ENCODE assay signal across 15 mouse cellular contexts in the genomic region with DNA sequence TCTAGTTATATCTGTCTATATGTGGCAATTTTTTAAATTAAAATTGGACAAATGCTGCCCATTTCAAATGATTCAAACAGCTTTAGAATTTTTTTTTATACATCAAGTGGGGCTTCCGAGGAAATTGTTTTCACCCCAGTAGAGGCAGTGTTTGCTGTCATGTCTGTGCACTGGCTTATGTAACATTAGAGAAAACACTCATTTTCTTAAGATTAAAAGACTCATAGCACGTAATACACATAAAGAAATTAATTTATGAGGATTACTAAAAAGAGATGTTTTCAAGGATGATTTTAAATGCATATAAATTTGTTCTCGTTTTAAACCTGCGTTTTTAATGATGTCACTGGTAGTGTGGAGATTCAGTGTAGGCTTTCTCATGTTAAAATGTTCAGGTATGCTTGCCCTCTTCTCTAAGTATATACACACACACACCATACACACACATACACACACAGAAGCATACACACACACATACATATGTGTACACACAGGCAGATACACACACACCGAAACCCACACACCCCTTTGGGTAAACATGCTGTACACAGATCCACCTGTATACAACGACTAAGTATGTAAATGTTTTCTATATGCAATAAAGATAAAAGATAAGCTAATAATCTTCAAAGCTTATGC. TPM values are rescaled to one million over a fixed set of nuclear protein-coding genes. Genes with fewer than 3 reads are reported as not detected.
DNase-seq lines count a peak whose midpoint lies in the region; ATAC-seq lines count a peak whose summit lies in the region.
"Had no signal": no experiment of that assay in that cellular context is flagged by ENCODE, and none has a peak within 500 bp of the region (broad histone marks: within the 10 kb centered on the region; RNA-seq: fewer than 3 reads in every experiment).

No protein-coding gene starts in this region.

- no peak for DNase-seq in cerebellum, adult 11 months
- no peak for DNase-seq in forebrain, embryonic 11.5 days (ENCODE audit: low spot score)
- no peak for DNase-seq in gastrocnemius, postnatal 4 days (ENCODE audit: low spot score in 2 of 2)
- DNase-seq: gastrocnemius, postnatal 36 days; heart, postnatal 14 days; lung, postnatal 10 days; thymus, postnatal 4 days had no signal

- H3K9ac ChIP-seq in forebrain, embryonic 11.5 days (ENCODE audit: low read length) = no peak overlapping the region
- H3K9ac ChIP-seq in hindbrain, embryonic 16.5 days (ENCODE audit: low read depth, low read length) = peak overlapping the region; percentile 59; the same call in 1 of the 2 replicates
- H3K9ac ChIP-seq in neural tube, embryonic 15.5 days (replicated peaks) = peak overlapping the region; percentile 57
- H3K9ac ChIP-seq in heart, embryonic 11.5 days (ENCODE audit: low read depth, low read length) = no peak overlapping the region

- peak overlapping the region; percentile 32; the same call in 1 of the 2 replicates for H3K4me2 ChIP-seq in forebrain, embryonic 11.5 days (ENCODE audit: low read depth, low read length, severe bottlenecking)
- H3K4me2 ChIP-seq in hindbrain, embryonic 16.5 days (ENCODE audit: low read length) = peak overlapping the region; percentile 45
- peak overlapping the region; percentile 43 for H3K4me2 ChIP-seq in neural tube, embryonic 15.5 days
- H3K4me2 ChIP-seq in heart, embryonic 11.5 days = no peak overlapping the region
- H3K4me2 ChIP-seq: liver, embryonic 11.5 days had no signal

- no peaks in the 10 kb centered on the region for H3K4me1 ChIP-seq in forebrain, embryonic 11.5 days (replicated peaks; ENCODE audit: control insufficient read depth, insufficient read depth, low read length)
- peaks cover 4% of the 10 kb centered on the region for H3K4me1 ChIP-seq in hindbrain, embryonic 16.5 days (ENCODE audit: control insufficient read depth, insufficient read depth, low read depth, low read length)
- peaks cover 14% of the 10 kb centered on the region for H3K4me1 ChIP-seq in neural tube, embryonic 15.5 days
- H3K4me1 ChIP-seq in heart, embryonic 11.5 days (ENCODE audit: control insufficient read depth, insufficient read depth, low read length) = no peaks in the 10 kb centered on the region

- WGBS in forebrain, embryonic 11.5 days = 73% methylated on average over 6 of the region's 6 CpGs
- WGBS in hindbrain, embryonic 16.5 days = 45% methylated on average over 6 of the region's 6 CpGs
- WGBS in neural tube, embryonic 15.5 days = 45% methylated on average over 6 of the region's 6 CpGs
- WGBS in heart, embryonic 11.5 days (ENCODE audit: insufficient replicate concordance) = 79% methylated on average over 6 of the region's 6 CpGs

- H3K27me3 ChIP-seq in forebrain, embryonic 11.5 days (ENCODE audit: control insufficient read depth, insufficient read depth, low read length) = no peaks in the 10 kb centered on the region
- no peaks in the 10 kb centered on the region for H3K27me3 ChIP-seq in hindbrain, embryonic 16.5 days (replicated peaks; ENCODE audit: control insufficient read depth, insufficient read depth, low read length)
- no peaks in the 10 kb centered on the region for H3K27me3 ChIP-seq in neural tube, embryonic 15.5 days (replicated peaks)
- H3K27me3 ChIP-seq in heart, embryonic 11.5 days (ENCODE audit: control insufficient read depth, insufficient read depth, low read length) = no peaks in the 10 kb centered on the region

- H3K27ac ChIP-seq in forebrain, embryonic 11.5 days (ENCODE audit: low read depth, low read length) = no peak overlapping the region
- H3K27ac ChIP-seq in hindbrain, embryonic 16.5 days (ENCODE audit: low read depth, low read length) = peak overlapping the region; percentile 78
- H3K27ac ChIP-seq in neural tube, embryonic 15.5 days (replicated peaks) = peak overlapping the region; percentile 71
- H3K27ac ChIP-seq in heart, embryonic 11.5 days (ENCODE audit: low read depth, low read length) = no peak overlapping the region
- H3K27ac ChIP-seq: kidney, postnatal 0 days had no signal

- no peaks in the 10 kb centered on the region for H3K9me3 ChIP-seq in forebrain, embryonic 11.5 days (ENCODE audit: control insufficient read depth, low read length)
- H3K9me3 ChIP-seq in hindbrain, embryonic 16.5 days (ENCODE audit: control insufficient read depth, low read length) = no peaks in the 10 kb centered on the region
- no peaks in the 10 kb centered on the region for H3K9me3 ChIP-seq in neural tube, embryonic 15.5 days (replicated peaks)
- no peaks in the 10 kb centered on the region for H3K9me3 ChIP-seq in heart, embryonic 11.5 days (replicated peaks; ENCODE audit: control insufficient read depth, low read length)

- peak overlapping the region; percentile 26 for H3K4me3 ChIP-seq in forebrain, embryonic 11.5 days (ENCODE audit: low read depth, low read length)
- peak overlapping the region; percentile 61 for H3K4me3 ChIP-seq in hindbrain, embryonic 16.5 days (ENCODE audit: low read length)
- H3K4me3 ChIP-seq in neural tube, embryonic 15.5 days (replicated peaks) = peak overlapping the region; percentile 61
- no peak overlapping the region for H3K4me3 ChIP-seq in heart, embryonic 11.5 days (ENCODE audit: low read depth, low read length)

- H3K36me3 ChIP-seq in forebrain, embryonic 11.5 days (ENCODE audit: control insufficient read depth, insufficient read depth, low read length) = no peaks in the 10 kb centered on the region
- H3K36me3 ChIP-seq in hindbrain, embryonic 16.5 days (ENCODE audit: control insufficient read depth, insufficient read depth, low read length) = no peaks in the 10 kb centered on the region
- H3K36me3 ChIP-seq in neural tube, embryonic 15.5 days = no peaks in the 10 kb centered on the region
- no peaks in the 10 kb centered on the region for H3K36me3 ChIP-seq in heart, embryonic 11.5 days (ENCODE audit: control insufficient read depth, insufficient read depth, low read length)

- 0 out of 2 replicates have a peak, but pooled peaks have one; percentile 29 for ATAC-seq in cerebellum, adult (ENCODE audit: insufficient number of reproducible peaks, low FRiP score, low TSS enrichment)
- ATAC-seq in forebrain, embryonic 11.5 days (replicated peaks; ENCODE audit: low FRiP score) = no peak
- ATAC-seq in hindbrain, embryonic 16.5 days = peak; percentile 43
- peak; percentile 30 for ATAC-seq in neural tube, embryonic 15.5 days (ENCODE audit: low FRiP score)
- no peak for ATAC-seq in heart, embryonic 11.5 days (replicated peaks; ENCODE audit: insufficient number of reproducible peaks, low FRiP score, low TSS enrichment)
- no peak for ATAC-seq in activated CD4-positive, CD25-positive, alpha-beta regulatory T cell, adult 4 months

RNA-seq across cellular contexts. Expression of gene Gpm6a, which starts 1.4 kb away (rescaled TPM):
- polyA plus RNA-seq in forebrain, embryonic 11.5 days (2014; fragmentation: Nextera tagmentation; extraction: Ambion mirVana) = 95.2 and 99.8 TPM in 2 replicates
- polyA plus RNA-seq in hindbrain, embryonic 16.5 days (2015; fragmentation: Nextera tagmentation; extraction: Ambion mirVana) = 545 and 587 TPM in 2 replicates
- 411 and 481 TPM in 2 replicates for polyA plus RNA-seq in neural tube, embryonic 15.5 days (2015; fragmentation: Nextera tagmentation; extraction: Ambion mirVana)
- 15.4 and 16.3 TPM in 2 replicates for polyA plus RNA-seq in heart, embryonic 11.5 days (2014; fragmentation: Nextera tagmentation; extraction: Ambion mirVana)
- under 1 TPM in 1 of 2 experiments, not detected in 1; 0.23 TPM for polyA plus RNA-seq in activated CD4-positive, CD25-positive, alpha-beta regulatory T cell, adult 4 months (2017; shearing (Covaris generic))
- 1 to 10 TPM in 1 of 2 experiments, under 1 TPM in 1; 0.78 to 1.0 TPM for total RNA-seq in gastrocnemius, postnatal 4 days (2021)
- total RNA-seq: common myeloid progenitor, adult 5-6 weeks had no signal

Comparison
In these comparisons a context has a peak if more than half of its experiments do, and no peak if none do; other contexts are left out.
1. ATAC-seq: peak in cerebellum, adult (single experiment), hindbrain, embryonic 16.5 days (single experiment) and neural tube, embryonic 15.5 days (single experiment); none in forebrain, embryonic 11.5 days (single experiment), heart, embryonic 11.5 days (single experiment) and activated CD4-positive, CD25-positive, alpha-beta regulatory T cell, adult 4 months (single experiment).
2. H3K27ac ChIP-seq: peak in hindbrain, embryonic 16.5 days (single experiment) and neural tube, embryonic 15.5 days (single experiment); none in forebrain, embryonic 11.5 days (single experiment) and heart, embryonic 11.5 days (single experiment).
3. H3K9ac ChIP-seq: peak in hindbrain, embryonic 16.5 days (single experiment) and neural tube, embryonic 15.5 days (single experiment); none in forebrain, embryonic 11.5 days (single experiment) and heart, embryonic 11.5 days (single experiment).
4. RNA of gene Gpm6a, which starts 1.4 kb away (polyA plus RNA-seq): 545 to 587 TPM in hindbrain, embryonic 16.5 days, 411 to 481 TPM in neural tube, embryonic 15.5 days, 95.2 to 99.8 TPM in forebrain, embryonic 11.5 days and 15.4 to 16.3 TPM in heart, embryonic 11.5 days; 0.23 TPM in activated CD4-positive, CD25-positive, alpha-beta regulatory T cell, adult 4 months; every median in the first group is over 10 times any median in the second.